Mouse (Mus musculus): ENCODE data around the gene Nlrp6.
A peak's percentile ranks its signal among the peaks of the same experiment; 100 is the strongest.
"Not testable (repeated sequence)": the region's sequence is repeated elsewhere in the genome, so short reads cannot be mapped to it uniquely, and the experiment has no call there.

Nlrp6 gene

DNA sequence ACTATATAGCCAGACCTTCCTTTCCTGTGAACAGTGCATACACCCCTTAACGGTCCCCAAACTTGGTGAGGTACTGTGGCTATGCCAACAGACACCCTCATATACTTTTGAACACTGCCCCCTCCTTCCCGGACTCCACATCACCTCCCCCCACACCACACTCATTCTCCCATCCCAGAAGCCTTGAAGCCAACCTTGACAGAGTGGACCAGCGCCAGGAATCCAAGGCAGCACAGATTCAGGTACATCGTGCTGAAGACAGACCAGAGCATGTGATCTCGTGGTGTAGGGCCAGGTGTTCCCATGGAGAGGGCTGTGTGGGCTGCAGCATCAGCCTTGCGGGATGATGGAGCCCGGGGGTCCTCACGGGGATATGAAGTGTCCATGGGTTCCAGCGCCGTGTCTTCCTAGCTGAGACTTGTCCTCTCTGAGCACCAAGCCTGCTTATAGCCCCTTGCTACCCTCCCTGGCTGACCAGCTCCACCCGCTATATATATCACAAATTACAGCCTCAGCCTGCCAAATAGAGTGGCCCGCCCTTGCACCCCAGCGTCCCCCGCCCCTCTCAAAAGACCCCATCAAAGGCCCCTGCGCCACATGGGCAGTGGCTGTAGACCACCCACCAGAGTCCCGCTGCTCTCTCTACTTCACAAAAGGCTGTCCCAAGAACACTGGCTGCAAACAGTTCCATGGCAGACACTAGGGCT is 29.3 kb downstream of the Nlrp6 start, which contains the start of gene Ifitm5:
TSS of gene Ifitm5 (minus strand) at position 468 of the 707 bp plus-strand sequence.
- no peak for DNase-seq (ENCODE audit: low spot score in 2 of 2)

DNA sequence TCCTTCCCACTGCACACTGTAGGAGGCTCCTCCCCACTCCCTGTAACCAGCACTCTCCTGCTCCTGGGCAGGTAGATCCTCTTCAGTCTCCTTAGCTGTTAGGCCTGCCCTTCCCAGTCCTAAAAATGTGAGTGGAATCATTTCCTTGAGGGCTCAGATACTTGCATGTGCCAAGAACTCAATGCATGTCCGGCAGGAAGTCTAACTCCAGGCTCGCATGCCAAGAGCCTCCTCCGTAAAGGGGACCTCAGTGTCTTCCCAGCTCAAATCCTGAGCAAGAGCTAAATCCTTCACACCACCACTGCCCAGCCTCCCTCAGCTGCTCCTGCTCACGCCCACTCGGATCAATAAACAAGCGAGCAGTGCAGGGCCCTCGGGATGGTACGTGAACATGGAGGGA is 30.3 kb downstream of the Nlrp6 start:
- no peak for DNase-seq (ENCODE audit: low spot score in 2 of 2)

DNA sequence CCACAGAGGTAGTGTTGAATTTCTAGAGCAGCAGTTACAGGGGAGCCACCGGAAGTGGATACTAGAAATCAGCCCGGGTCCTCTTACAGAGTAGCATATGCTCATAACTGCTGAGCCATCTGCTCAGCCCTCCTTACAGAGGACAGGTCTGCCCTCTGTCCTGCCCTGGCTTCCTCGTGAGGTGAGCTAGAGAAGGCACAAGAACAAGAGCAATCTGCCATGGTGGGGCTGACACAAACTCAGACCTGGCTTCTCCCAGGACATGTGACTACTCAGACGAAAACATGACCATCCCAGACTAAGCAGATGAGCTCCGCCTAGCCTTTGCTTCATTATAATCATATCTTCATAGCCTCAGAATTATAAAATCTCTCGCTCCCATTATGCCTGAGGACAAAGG is 31.1 kb downstream of the Nlrp6 start:
- DNase-seq (ENCODE audit: low spot score in 2 of 2), result no peak

DNA sequence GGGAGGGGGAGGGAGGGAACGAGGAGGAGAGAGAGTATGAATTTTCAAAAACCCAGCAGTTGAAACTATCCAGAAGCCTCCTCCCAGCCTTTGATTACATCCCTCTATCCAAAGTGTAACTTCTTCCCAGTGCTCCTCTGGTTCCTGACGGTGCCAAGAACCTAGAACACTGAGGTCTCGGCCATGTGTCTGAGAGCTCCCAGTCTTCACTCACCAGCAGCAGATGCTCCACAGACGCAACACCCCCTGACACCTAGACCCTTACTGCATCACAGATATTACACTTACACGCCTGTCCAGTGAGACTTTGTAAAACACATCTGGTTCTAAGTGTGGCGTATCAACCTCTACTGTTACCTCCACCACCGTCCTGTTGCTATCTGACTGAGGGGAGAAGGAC is 31.7 kb downstream of the Nlrp6 start:
- DNase-seq (ENCODE audit: low spot score in 2 of 2), result no peak

DNA sequence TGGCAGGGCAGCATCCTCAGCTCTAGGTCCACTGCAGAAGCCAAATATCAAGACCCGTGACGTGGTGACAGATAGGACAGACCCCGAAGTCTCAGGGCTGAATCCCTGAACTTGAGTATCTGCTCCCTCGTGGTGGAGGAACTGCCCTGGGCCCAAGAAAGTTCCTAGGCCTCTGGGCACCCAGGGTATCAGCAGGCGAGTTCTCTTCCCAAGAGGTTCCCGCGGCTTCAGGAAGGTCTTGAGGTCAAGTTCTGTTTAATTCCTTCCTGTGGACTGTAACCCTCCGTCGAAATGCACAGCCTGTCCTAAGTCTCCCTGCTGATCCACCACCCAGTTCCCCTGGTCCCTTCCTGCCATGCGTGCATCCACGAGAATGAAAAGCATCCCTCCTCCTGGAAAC is 32.4 kb downstream of the Nlrp6 start:
- DNase-seq (ENCODE audit: low spot score in 2 of 2), result no peak

DNA sequence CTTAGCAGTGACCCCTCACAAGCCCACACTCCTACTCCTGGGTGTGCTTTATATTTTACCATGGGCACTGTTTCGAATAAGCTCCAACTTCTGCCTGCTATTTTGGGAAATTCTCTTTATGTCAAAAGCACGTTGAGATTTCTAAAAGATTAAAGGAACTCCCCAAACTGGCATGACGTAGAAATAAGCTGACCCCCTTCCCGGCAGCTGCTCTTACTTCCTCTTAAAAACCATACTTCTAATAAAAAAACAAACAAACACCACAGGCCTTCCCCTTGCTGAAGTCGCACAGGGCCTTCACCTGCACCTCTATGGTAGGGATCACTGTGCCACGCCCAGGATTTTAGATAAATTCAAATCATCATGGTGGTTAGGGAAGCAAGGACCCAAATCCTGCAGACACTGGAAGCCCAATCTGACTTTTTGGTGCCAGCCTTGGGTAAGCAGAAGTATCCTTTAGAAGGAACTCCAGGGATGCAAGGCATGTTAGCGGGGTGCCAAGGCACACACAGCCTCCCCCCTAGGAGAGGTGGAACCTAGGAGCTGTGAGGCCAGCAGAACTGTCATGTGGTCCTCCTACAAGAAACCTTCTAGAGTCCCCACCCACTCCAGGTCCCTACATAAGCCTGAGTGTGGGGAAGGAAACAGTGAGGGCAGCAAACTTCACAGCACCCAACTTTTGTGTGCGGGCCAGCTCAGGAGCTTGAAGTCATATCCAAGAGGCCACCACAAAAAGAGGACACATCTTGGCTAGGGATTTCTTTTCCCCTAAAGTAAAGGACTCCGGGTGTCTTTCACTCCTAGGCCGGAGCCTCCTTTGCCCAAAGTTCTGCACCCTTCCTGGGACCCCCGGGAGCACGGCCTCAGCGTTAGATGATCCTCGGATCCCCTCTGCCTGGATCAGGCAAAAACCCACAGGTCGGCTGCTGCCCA is 33.4 kb downstream of the Nlrp6 start:
- DNase-seq (ENCODE audit: low spot score in 2 of 2), result no peak

DNA sequence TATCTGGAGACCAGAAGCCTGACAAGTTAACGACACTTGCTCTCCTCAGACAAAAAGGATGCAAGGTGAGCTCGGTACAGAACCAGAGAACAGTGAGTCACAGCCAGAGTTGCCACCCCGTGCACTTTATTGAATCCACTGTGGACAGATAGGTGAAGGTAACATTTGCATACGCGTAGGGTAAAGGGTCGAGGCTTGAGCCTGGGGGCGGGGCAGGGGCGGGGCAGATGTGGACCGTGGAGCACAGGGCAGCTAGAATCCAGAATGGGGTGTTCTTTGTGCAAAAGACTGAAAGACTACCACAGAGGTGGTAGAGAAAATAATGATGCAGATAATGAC is 34.0 kb downstream of the Nlrp6 start:
- DNase-seq (ENCODE audit: low spot score in 2 of 2), result no peak

DNA sequence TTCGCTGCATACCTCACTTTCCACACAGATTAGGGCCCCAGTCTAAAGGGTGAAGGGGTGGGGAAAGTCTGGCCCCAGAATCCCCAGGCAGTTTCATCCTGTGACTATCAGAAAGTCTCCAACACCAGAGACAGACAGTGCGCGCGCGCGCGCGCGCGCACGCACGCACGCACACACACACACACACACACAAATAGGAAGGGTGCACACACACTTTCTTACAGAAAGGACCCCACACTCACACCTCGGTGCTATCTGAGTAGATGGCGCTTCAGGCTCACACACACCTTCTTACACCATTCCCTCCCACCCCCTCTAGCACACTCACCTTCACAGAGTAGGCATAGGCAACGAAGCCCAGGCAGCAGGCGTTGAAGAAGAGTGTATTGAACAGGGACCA is 34.6 kb downstream of the Nlrp6 start:
- DNase-seq (ENCODE audit: low spot score in 2 of 2), result no peak

DNA sequence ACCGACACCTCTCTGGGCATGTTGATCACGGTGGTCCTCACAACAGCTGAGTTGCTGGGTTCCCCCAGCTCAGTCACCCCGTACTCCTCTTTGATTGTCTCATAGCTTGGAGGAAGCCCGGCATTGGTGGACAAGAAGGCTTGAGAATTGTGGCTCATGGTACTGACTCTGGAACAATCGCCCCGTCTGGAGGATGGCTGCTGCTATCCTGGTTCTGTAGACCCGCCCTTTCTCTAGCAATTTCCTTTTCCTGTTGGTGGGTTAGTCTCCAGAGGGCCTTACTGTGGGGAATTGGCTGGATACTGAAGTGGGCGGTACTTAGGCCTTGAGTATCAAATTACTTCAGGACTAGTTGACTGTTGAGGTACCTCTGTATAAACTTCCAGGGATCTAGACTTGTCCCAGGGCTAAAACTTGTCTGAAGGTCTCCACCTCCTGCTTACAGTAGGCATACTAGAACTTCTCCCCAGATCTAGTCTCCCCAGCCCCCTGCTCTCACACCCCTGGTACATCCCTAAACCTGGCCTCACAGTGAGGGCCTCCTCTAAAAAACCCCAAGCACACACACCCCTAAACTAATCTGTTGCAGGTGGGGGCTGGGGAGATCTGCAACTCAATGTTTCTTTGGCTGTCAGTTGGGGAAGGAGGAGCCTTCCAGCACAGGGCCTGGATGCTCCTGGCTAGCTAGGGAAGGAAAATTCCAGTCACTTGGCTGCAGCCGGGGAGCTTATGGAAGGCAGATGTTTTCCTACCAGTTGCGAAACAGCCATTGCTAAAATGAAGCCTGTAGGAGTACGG is 35.3 kb downstream of the Nlrp6 start, which contains the start of the genes Gm45717 and Ifitm2:
TSS of gene Gm45717 (minus strand) at position 180 of the 798 bp plus-strand sequence.
TSS of gene Ifitm2 (minus strand) at position 230 of the 798 bp plus-strand sequence.
- DNase-seq (ENCODE audit: low spot score in 2 of 2), result no peak

DNA sequence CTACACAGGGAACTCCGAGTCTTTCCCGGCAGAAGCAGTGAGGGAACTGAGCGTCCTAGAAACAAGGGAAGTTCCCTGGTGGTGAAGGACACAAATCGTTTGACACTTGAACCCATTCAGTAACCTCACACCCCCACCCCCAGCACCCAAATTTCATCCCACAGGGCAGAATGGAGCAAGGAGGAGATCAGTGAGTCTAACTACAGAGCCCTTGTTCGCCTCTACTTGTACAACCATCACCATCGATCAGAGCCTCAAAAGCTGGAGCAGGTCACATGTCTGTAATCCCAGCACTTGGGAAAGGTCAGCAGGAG is 35.8 kb downstream of the Nlrp6 start:
- no peak for DNase-seq (ENCODE audit: low spot score in 2 of 2)

DNA sequence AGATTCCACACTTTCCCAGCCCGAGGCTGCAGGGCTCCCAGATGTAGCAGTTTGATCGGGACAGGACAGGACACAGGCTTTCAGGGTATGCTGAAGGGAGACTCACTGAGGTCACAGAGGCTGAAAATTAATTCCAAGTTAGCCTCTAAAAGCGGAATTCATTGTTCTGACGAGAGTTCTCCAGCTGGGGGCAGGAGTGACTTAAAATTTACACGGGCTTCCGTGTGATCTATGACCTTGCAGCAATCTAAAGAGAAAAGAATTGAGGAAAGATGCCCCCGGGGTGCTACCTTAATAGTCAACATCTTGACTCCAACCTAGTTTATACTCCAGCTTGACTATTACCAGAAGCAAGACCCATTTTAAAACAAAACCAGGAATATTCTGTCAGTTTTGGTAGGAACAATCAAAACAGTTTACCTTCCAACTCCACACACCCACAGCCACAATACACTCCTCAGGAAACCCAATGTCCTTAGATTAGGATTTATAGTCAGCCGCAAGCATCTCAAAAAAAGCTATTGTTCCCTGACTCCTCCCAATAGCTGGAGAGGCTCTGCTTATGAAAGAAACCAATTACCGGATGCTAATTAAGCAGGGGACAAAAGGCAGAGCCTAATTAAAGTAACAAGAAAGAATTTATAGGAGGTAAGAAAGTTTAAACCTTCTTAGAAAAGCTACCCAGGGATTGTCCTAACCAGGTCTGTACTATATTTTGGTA is 38.6 kb downstream of the Nlrp6 start:
- peak in 1 of 2 experiments; percentile 19 for DNase-seq (ENCODE audit: low spot score in 2 of 2)

DNA sequence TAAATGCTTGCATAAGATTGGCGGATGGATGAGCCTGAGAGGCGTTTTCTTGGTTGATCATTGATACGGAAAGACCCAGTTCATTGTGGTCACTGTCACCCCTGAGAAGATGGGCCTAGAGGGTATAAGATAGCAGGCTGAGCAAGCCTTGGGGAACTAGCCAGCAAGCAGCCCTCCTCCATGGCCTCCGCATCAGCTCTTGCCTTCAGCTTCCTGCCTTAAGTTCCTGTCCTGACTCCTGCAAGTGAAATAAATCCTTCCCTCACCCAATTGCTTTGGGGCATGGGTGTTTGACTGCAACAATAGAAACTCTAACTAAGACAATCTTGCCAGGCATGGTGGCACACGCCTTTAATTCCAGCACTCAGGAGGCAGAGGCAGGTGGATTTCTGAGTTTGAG is 39.3 kb downstream of the Nlrp6 start:
- DNase-seq (ENCODE audit: low spot score in 2 of 2), result no peak

DNA sequence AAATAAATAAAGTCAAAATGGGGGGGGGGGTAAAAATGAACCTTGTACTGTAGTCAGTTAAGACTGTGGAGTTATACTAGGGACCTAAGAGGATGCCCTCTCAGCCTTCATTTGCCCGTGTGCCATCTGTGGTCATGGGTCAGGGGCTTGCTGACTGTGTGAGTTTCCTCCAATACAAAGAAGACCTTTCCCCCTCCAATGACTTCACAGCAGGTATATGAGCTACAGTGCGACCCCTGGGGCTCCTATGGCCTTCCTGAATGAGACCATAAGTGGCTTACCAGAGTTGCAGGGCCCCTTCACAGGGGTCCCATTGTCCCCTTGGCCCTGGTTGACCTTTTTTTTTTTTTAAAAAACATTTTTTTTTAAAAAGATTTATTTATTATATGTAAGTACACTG is 40.7 kb downstream of the Nlrp6 start:
- DNase-seq (ENCODE audit: low spot score in 2 of 2), result no peak

DNA sequence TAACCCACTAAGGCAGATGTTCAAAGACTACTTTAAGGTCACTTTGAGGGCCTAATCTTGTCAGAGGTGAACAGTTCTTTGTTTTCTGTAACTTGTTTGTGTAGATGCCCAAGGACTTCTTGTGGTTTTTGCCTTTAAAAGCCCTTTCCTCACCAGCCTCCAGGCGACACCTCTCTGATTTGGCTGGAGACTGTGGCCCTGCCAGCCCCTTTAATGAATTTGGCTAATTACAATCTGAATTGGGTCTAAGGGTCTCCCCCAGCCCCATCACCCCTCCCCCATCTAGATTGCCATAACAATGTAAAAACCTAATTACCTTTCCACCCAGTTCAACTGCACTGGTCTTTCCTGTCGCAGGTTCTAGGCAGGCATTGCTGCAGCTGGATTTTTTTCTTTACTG is 42.0 kb downstream of the Nlrp6 start:
- DNase-seq (ENCODE audit: low spot score in 2 of 2), result no peak

DNA sequence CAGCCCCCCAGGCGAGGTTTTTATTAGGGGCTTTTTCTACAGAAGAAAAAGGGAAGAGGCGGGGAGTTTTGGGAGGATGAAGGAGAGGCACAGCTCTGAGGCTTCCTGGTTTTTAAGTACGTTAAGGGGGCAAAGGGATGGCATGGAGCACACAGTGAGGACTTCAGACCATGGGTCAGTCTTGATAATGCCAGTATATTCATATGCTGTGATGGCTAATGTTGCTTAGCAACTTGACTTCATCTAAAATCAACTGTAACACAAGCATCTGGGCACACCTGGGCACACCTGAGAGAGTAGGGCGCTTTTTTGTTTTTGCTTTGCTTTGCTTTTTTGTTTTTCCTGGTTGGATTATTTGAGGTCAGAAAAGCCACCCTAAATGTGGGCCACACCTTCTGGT is 46.2 kb downstream of the Nlrp6 start, which contains the start of gene Ifitm1:
TSS of gene Ifitm1 (plus strand) at position 301 of the 400 bp plus-strand sequence.
- no peak for DNase-seq (ENCODE audit: low spot score in 2 of 2)

DNA sequence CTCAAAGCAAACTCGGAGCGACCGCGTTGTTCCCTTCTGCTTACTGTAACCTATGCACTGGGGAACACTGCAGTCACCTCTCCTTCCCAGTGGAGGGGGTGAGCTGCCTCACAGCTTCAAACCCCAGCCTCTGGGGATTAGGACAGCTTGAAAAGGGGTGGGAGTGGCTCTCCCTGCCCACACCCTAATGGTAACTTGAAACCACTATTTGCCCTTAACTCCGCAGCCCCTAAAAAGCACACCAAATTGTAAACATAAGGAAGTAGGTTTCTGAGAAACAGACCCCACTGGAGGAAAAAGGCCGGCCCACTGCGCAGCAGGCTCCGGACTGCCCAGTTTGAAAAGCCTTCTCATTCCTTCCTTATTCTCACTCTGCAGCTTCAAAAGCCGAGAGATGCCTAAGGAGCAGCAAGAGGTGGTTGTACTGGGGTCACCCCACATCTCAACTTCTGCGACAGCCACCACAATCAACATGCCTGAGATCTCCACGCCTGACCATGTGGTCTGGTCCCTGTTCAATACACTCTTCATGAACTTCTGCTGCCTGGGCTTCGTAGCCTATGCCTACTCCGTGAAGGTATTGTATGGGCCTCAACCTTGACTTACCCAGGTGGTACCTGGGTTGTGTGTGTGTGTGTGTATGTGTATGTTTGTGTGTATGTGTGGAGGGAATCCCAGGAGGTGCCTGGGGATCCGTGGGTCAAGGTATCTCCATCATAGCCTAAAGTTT is 47.3 kb downstream of the Nlrp6 start:
- no peak for DNase-seq (ENCODE audit: low spot score in 2 of 2)

DNA sequence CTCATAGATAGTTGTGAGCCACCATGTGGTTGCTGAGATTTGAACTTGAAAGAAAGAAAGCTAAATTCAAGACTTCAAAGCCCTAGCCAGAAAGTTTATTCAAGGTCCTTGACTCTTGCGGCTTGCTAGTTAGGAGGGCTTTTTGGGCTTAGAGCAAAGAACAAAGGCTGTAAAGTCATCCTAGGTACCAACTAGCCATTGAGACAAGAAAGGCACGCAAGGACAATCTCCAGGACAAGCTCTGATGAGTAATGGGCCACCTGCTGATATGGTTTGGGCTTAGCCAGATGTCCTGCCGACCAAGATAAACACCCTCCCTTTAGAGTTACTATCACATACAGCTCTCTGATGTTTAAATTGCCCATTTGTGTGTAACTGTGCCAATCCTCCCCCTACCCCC is 48.0 kb downstream of the Nlrp6 start:
- not testable (repeated sequence) for DNase-seq (ENCODE audit: low spot score in 2 of 2)

DNA sequence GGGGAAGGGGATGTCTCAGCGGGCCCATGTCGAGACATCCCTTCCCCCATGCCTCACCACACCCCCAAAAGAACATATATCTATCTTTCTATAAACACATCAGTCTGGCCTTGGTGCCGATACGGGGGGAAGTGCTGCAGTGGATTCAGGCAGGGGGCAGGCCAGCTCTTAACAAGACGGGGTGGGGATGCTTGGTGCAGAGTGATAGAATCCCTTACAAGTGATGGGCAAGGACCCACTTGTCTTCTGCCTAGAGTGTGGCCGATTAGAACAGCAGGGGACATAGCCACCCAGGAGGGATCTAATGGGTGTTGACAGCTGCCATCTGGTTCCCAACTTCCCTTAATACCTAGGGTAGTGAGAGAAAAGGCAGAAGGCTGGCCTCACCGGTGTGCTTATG is 50.2 kb downstream of the Nlrp6 start:
- DNase-seq (ENCODE audit: low spot score in 2 of 2), result no peak

DNA sequence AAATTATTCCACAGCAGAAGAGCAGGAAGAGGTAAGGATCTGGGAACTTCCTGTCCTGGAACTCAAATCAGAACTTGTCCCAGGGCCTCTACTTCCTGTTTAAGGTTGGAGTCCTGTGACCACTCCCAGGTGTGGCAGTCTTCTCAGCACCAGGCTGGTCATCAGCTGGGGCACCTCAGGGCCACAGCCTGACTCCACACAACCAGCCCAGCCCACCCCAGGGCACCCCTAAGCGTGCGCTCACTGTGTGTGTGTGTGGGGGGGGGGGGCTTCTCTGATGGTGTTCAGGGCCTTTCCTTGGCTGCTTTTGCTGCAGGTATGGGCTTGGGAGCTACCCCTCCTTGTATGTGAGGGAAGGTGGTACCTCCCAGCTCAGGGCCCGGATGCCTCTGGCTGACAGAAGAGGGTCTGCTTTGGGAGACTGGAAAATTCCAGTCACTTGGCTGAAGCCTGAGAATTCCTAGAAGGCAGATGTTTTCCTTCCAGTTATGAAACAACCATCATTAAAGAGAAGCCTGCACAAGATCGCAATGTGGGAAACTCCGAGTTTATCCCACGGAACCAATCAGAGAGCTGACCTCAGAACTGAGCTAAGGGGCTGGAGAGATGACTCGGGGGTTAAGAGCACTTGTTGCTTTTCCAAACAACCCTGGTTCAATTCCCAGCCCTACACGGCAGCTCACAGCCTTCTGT is 50.9 kb downstream of the Nlrp6 start:
- DNase-seq (ENCODE audit: low spot score in 2 of 2), result no peak

Measured in thymus, postnatal 10 days (tissue).